Mouse (Mus musculus): ENCODE measurements around the gene Clic3. TPM values are rescaled to one million over a fixed set of nuclear protein-coding genes. Genes with fewer than 3 reads are reported as not detected.

The Clic3 gene
- polyA plus RNA-seq, 1 experiment from 2014 or later, result 1.4 TPM

DNA sequence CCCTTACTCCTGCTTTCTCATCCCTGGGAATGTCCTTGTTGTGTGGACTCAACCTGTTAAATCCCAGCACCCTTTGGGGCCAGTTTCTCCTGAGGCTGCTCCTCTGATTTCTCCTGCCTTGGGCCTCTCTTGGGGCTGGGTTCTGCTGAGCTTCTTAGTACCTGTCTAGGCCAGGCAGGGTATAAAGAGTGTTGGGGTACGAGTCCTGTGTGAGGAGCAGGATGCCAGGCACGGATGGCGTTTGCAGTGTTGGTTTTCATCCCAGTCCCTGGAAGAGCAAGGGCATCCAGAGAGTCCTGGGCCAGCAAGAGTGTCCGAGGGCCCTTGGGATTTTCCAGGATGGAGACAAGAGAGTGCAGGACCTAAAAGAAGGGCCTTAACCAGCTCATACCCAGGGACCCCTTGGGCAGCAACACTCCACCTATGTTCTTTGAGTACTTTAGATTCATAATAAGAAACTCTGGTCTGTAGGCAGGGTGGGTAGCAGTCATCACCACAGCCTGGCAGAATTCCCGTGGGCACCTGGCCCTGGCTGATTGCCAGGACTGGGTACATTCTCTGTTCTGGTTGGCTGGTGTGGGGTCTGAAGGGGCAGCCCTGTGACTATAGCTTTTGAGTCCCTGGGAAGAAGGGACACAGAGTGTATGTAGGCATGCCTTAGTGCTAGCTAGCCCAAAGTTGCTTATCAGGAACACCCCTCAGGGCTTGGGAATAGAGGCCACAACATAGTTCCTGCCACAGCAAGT, 27.0 kb upstream of the Clic3 start:
- no peak for ATAC-seq
- H3K4me2 ChIP-seq (ENCODE audit: low read depth, low read length), result peak overlapping the region; percentile 100; the same call in 1 of the 2 replicates
- TF ChIP-seq EP300 (IDR thresholded peaks at IDR 0.05; ENCODE audit: low read depth) (no peak), CTCF (IDR thresholded peaks at IDR 0.05; ENCODE audit: low read depth) (no peak)
- DNase-seq, result no peak
- H3K9me3 ChIP-seq (ENCODE audit: low read length), result no peaks in the 10 kb centered on the region
- H3K36me3 ChIP-seq (replicated peaks; ENCODE audit: insufficient read depth, low read length), result no peaks in the 10 kb centered on the region
- H3K4me1 ChIP-seq (ENCODE audit: insufficient read depth), result peaks cover 9% of the 10 kb centered on the region; the same call in 1 of the 2 replicates
- WGBS (ENCODE audit: insufficient replicate concordance), result 69% methylated on average over 5 of the region's 5 CpGs
- no peak overlapping the region for H3K9ac ChIP-seq (replicated peaks)
- peaks cover 3% of the 10 kb centered on the region; the same call in 1 of the 2 replicates for H3K27me3 ChIP-seq (ENCODE audit: insufficient read depth, low read length)
- H3K27ac ChIP-seq (ENCODE audit: low read depth), result no peak overlapping the region
- no peak overlapping the region for H3K4me3 ChIP-seq (ENCODE audit: low read depth, low read length)

DNA sequence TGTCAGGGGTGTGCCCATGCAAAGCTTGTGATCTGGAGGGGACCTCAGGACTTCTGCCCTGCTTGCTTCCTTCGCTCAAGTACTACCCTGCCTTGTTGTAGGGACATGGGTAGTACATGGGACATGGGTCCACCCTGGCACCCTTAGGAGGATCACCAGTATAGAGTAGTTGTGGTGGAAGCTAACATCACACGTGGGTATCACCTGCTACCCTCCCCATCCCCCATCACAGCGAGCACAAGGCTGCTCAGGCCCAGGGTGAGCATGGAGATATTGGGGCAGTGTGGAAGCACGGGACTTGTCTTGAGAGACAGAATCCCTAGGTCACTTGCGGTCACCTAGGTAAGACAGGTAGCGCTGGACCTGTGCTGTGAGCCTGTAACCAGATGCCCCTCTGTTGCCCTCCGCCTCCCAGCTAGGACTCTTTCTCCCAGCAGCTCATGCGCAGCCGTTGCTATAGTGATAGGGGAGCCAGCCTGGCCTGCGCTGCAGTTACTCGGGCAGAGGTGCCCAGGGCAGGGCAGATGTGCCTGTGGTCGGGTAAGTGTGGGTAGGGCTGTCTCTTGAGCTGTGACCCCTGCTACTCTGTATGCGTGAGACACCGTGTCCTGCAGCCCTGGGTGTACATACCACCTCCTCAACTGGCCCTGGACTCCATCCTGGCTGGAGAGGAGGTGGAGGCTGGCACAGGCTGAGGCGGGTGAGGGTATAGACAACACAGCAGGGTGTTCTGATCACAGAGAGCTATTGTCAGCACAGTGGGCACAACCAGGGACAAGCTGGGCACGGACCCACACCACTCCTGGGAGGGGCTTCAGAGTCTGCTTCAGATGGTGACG, 26.0 kb upstream of the Clic3 start:
- no peak for ATAC-seq
- DNase-seq, result no peak
- H3K9me3 ChIP-seq (ENCODE audit: low read length), result no peaks in the 10 kb centered on the region
- H3K27me3 ChIP-seq (ENCODE audit: insufficient read depth, low read length), result peaks cover 3% of the 10 kb centered on the region; the same call in 1 of the 2 replicates
- WGBS (ENCODE audit: insufficient replicate concordance), result 83% methylated on average over 17 of the region's 17 CpGs
- no peak overlapping the region for H3K4me2 ChIP-seq (ENCODE audit: low read depth, low read length)
- no peak overlapping the region for H3K4me3 ChIP-seq (ENCODE audit: low read depth, low read length)
- TF ChIP-seq CTCF (IDR thresholded peaks at IDR 0.05; ENCODE audit: low read depth) (no peak), EP300 (IDR thresholded peaks at IDR 0.05; ENCODE audit: low read depth) (no peak)
- peaks cover 9% of the 10 kb centered on the region; the same call in 1 of the 2 replicates for H3K4me1 ChIP-seq (ENCODE audit: insufficient read depth)
- H3K9ac ChIP-seq (replicated peaks), result no peak overlapping the region
- no peaks in the 10 kb centered on the region for H3K36me3 ChIP-seq (replicated peaks; ENCODE audit: insufficient read depth, low read length)
- no peak overlapping the region for H3K27ac ChIP-seq (ENCODE audit: low read depth)

DNA sequence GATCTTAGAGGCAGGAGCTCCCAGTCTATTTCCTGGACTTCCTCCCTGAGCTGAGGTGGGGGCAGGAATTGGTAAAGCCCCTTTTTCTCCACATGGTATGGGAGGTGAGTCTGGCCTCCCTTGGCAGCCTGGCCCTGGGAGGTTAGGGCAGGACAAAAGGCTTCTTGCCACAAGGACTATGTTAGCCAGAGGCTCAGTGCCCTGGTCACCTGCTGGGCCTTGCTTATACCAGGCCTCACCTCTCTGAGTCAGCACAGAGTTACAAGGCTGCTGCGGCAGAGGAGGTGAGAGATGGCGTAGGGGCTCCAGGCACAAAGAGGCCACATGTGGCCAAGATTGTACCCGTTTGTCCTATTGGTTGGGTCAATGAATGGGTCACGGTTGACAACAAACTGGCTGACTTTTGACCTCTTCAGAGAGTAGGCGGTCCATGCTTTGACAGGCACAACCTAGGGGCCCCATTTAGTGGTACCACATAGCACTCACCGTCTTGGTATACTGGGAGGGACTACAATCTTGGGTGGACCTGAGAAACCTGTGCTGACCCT, 25.3 kb upstream of the Clic3 start:
- TF ChIP-seq CTCF (IDR thresholded peaks at IDR 0.05; ENCODE audit: low read depth), result no peak
- no peak for TF ChIP-seq EP300 (IDR thresholded peaks at IDR 0.05; ENCODE audit: low read depth)
- no peak overlapping the region for H3K4me2 ChIP-seq (ENCODE audit: low read depth, low read length)
- H3K4me3 ChIP-seq (ENCODE audit: low read depth, low read length), result no peak overlapping the region
- ATAC-seq (no peak), DNase-seq (no peak)
- no peak overlapping the region for H3K9ac ChIP-seq (replicated peaks)
- WGBS (ENCODE audit: insufficient replicate concordance), result 68% methylated on average over 6 of the region's 6 CpGs
- H3K36me3 ChIP-seq (replicated peaks; ENCODE audit: insufficient read depth, low read length), result no peaks in the 10 kb centered on the region
- H3K9me3 ChIP-seq (ENCODE audit: low read length), result no peaks in the 10 kb centered on the region
- H3K4me1 ChIP-seq (ENCODE audit: insufficient read depth), result peaks cover 9% of the 10 kb centered on the region; the same call in 1 of the 2 replicates
- no peak overlapping the region for H3K27ac ChIP-seq (ENCODE audit: low read depth)
- 0 out of 2 replicates have a peak, but pooled peaks cover 2% of the 10 kb centered on the region for H3K27me3 ChIP-seq (ENCODE audit: insufficient read depth, low read length)

DNA sequence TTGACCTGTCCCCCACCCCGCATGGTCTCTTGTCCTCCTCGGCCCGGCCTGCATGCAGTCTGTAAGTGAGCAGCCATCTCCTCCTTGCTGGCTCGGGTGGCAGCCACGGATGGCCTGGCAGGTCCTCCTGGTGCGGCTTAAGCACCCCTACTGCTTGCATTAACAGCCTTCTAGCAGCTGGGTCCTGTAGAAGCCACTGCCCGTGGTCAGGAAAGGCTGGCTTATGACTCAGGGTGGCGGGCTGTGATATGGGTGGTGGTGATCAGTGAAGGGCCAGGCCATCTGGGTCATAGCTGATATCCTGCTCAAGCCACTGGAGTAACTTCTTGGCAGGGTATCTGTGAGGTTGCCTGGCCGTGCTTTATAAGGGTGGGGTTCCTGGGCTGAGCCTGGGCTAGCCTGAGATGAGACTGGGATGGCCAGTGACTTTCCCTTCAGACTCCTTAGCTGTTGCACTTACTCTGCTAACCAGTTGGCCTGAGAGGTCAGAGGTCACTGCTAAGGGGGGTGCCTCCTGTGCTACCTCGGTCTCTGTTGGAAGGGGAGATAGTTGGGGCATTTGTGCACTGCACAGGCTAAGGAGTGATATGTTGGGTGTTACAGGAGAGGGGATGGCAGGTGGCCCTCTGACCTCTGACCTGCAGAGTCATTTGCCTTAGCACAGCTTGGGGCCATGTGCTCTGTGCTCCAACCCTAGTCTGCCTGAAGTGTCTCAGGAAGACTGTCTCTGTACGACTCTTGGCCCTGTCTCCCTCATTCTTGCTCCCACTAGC, 24.1 kb upstream of the Clic3 start:
- TF ChIP-seq CTCF (IDR thresholded peaks at IDR 0.05; ENCODE audit: low read depth) (no peak), EP300 (IDR thresholded peaks at IDR 0.05; ENCODE audit: low read depth) (no peak)
- Histone ChIP-seq H3K9ac (replicated peaks) (no peak overlapping the region), H3K4me3 (ENCODE audit: low read depth, low read length) (no peak overlapping the region), H3K27me3 (ENCODE audit: insufficient read depth, low read length) (no peaks in the 10 kb centered on the region), H3K36me3 (replicated peaks; ENCODE audit: insufficient read depth, low read length) (no peaks in the 10 kb centered on the region), H3K4me2 (ENCODE audit: low read depth, low read length) (no peak overlapping the region), H3K4me1 (ENCODE audit: insufficient read depth) (peaks cover 9% of the 10 kb centered on the region; the same call in 1 of the 2 replicates), H3K27ac (ENCODE audit: low read depth) (no peak overlapping the region), H3K9me3 (ENCODE audit: low read length) (no peaks in the 10 kb centered on the region)
- 69% methylated on average over 11 of the region's 11 CpGs for WGBS (ENCODE audit: insufficient replicate concordance)
- no peak for DNase-seq
- no peak for ATAC-seq

DNA sequence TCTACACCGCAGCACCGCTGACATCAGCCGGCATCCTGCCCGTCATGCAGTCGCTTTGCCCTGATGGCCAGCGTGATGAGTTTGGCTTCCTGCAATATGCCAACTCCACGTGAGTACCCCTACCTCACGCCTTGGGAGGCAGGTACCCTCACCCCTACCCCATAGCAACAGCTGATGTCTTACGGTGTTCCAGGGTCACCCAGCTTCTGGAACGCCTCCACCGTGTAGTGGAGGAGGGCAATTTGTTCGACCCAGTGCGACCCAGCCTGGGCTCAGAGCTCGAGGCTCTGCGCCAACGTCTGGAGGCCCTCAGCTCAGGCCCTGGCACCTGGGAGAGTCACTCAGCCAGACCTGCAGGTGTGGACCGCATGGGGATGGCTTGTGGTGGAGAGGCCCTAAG, 23.5 kb upstream of the Clic3 start:
- H3K27ac ChIP-seq (ENCODE audit: low read depth), result no peak overlapping the region
- H3K27me3 ChIP-seq (ENCODE audit: insufficient read depth, low read length), result no peaks in the 10 kb centered on the region
- no peak overlapping the region for H3K9ac ChIP-seq (replicated peaks)
- no peak overlapping the region for H3K4me3 ChIP-seq (ENCODE audit: low read depth, low read length)
- peaks cover 8% of the 10 kb centered on the region; the same call in 1 of the 2 replicates for H3K4me1 ChIP-seq (ENCODE audit: insufficient read depth)
- no peak for TF ChIP-seq CTCF (IDR thresholded peaks at IDR 0.05; ENCODE audit: low read depth)
- no peak for TF ChIP-seq EP300 (IDR thresholded peaks at IDR 0.05; ENCODE audit: low read depth)
- ATAC-seq (no peak), DNase-seq (no peak)
- H3K36me3 ChIP-seq (replicated peaks; ENCODE audit: insufficient read depth, low read length), result no peaks in the 10 kb centered on the region
- 82% methylated on average over 17 of the region's 17 CpGs for WGBS (ENCODE audit: insufficient replicate concordance)
- no peaks in the 10 kb centered on the region for H3K9me3 ChIP-seq (ENCODE audit: low read length)
- no peak overlapping the region for H3K4me2 ChIP-seq (ENCODE audit: low read depth, low read length)
